Mouse (Mus musculus) cerebellum, adult 2 months (tissue): ENCODE results near the gene Gm45213.

Source experiments
- CTCF ChIP-seq: fragments of 200-500 bp; IDR thresholded peaks from 2 replicates; pipeline ENCODE4 v1.5.1; 2011; ENCODE audit warnings: low read depth, mild to moderate bottlenecking, control low read depth, low read length, moderate library complexity, borderline replicate concordance; ENCODE audit not compliant: insufficient read depth
- POLR2A ChIP-seq: fragments of 200-500 bp; IDR thresholded peaks from 2 replicates; pipeline ENCODE4 v1.6.1; 2011; ENCODE audit warnings: low read length, control low read depth, borderline replicate concordance; ENCODE audit not compliant: insufficient read depth

DNA sequence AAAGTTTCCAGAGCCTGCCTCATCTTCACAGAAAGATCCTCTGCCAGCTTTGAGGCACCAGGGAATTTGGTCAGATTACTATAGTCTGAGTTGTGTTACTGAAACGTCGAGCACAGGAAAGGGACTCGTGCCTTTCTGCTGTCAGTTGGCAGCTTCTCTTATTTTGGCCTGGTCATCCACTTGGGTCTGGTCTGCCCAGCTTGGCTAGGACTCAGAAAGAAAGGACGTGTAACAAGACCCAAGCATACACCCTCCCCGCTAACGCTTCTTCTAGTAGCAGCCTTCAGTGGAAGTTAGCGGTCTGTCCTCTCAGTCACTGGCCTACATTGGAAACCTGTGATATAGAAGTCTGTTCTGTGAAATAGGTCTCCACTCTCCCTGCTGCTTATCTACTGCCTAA is 41.1 kb downstream of the Gm45213 start:
- TF ChIP-seq CTCF (no peak), POLR2A (no peak)
